Mouse (Mus musculus) heart, postnatal 0 days (tissue): Measurements from ENCODE around the gene Adat1. TPM values are rescaled to one million over a fixed set of nuclear protein-coding genes. Genes with fewer than 3 reads are reported as not detected.

Experiments used
- ATAC-seq: fragments of 200-750 bp; cut with Nextera tagmentation; 2 replicates; pipeline ENCODE4 v1.8.0; 2017; ENCODE audit warnings: low read depth, moderate number of reproducible peaks, moderate library complexity; ENCODE audit not compliant: insufficient read depth
- DNase-seq: peaks from one replicate; pipeline ENCODE4 v3.0.0-alpha.2; 2016; ENCODE audit warnings: low spot score
- H3K27ac ChIP-seq: fragments of 300-500 bp; sonication (generic); 2 replicates; pipeline ENCODE4 v1.5.1; 2014; ENCODE audit warnings: low read depth, mild to moderate bottlenecking
- H3K27me3 ChIP-seq: fragments of 300-500 bp; sonication (generic); 2 replicates; pipeline ENCODE4 v1.6.1; 2014; ENCODE audit warnings: low read length, mixed read lengths; ENCODE audit not compliant: control insufficient read depth, insufficient read depth
- H3K36me3 ChIP-seq: fragments of 300-500 bp; sonication (generic); replicated peaks from 2 replicates; pipeline ENCODE4 v1.6.1; 2014; ENCODE audit warnings: low read length, mixed read lengths; ENCODE audit not compliant: control insufficient read depth, insufficient read depth
- H3K4me1 ChIP-seq: fragments of 300-500 bp; sonication (generic); 2 replicates; pipeline ENCODE4 v1.6.1; 2014; ENCODE audit warnings: antibody characterized with exemption; ENCODE audit not compliant: control insufficient read depth, insufficient read depth
- H3K4me2 ChIP-seq: fragments of 300-500 bp; sonication (generic); 2 replicates; pipeline ENCODE4 v1.6.1; 2014; ENCODE audit warnings: low read depth, mild to moderate bottlenecking, low read length, moderate library complexity
- H3K4me3 ChIP-seq: fragments of 300-500 bp; sonication (generic); 2 replicates; pipeline ENCODE4 v1.5.1; 2014; ENCODE audit warnings: low read depth, low read length
- H3K9ac ChIP-seq: fragments of 300-500 bp; sonication (generic); replicated peaks from 2 replicates; pipeline ENCODE4 v1.6.1; 2014; ENCODE audit warnings: low read depth, low read length, mixed read lengths
- H3K9me3 ChIP-seq: fragments of 300-500 bp; sonication (generic); replicated peaks from 2 replicates; pipeline ENCODE4 v1.6.1; 2016; ENCODE audit warnings: low read length; ENCODE audit not compliant: control insufficient read depth
- CTCF ChIP-seq: IDR thresholded peaks from 2 replicates; pipeline ENCODE4 v1.5.1; 2016; ENCODE audit warnings: antibody characterized with exemption, control low read depth, low read depth
- EP300 ChIP-seq: IDR thresholded peaks from 2 replicates; pipeline ENCODE4 v1.6.1; 2016; ENCODE audit warnings: antibody characterized with exemption, low read depth
- WGBS: fragments of 180-500 bp; shearing (Covaris S2); extraction: QIAGEN DNeasy Blood & Tissue Kit; methylation state at CpG from one replicate; pipeline ENCODE4 v1.1.7; 2014; 5-methylcytosine and 5-hydroxymethylcytosine counted together
- polyA plus RNA-seq: library from polyadenylated mRNA; unstranded; fragments of >200 nt; fragmentation: Nextera tagmentation; extraction: Ambion mirVana; gene quantifications from 2 replicates; pipeline ENCODE4 v1.2.1, GENCODE M21; 2015
- total RNA-seq: library from RNA; depleted of rRNA; stranded (reverse); fragments of >200 nt; gene quantifications from 2 replicates; pipeline ENCODE4 v1.2.3, GENCODE M21; 2014; ENCODE audit warnings: low replicate concordance; rRNA removed

The Adat1 gene
- total and polyA plus RNA-seq, 2 experiments from 2014 or later = 2.0 to 2.4 TPM

GRCm38 (mm10) chr8:111929648-111930344 is 62.3 kb downstream of the Adat1 start:
- WGBS = 45% methylated on average over 8 of the region's 8 CpGs
- H3K36me3 ChIP-seq = no peaks in the 10 kb centered on the region
- no peaks in the 10 kb centered on the region for H3K27me3 ChIP-seq
- no peak overlapping the region for H3K4me3 ChIP-seq
- no peak for DNase-seq
- no peak overlapping the region for H3K4me2 ChIP-seq
- no peak overlapping the region for H3K9ac ChIP-seq
- no peaks in the 10 kb centered on the region for H3K4me1 ChIP-seq
- no peaks in the 10 kb centered on the region for H3K9me3 ChIP-seq
- ATAC-seq = no peak
- TF ChIP-seq CTCF (no peak), EP300 (no peak)
- H3K27ac ChIP-seq = no peak overlapping the region

- WGBS = 35% methylated on average over 7 of the region's 7 CpGs
- Histone ChIP-seq H3K27ac (no peak overlapping the region), H3K36me3 (no peaks in the 10 kb centered on the region), H3K4me2 (no peak overlapping the region), H3K4me1 (no peaks in the 10 kb centered on the region), H3K9ac (no peak overlapping the region), H3K9me3 (no peaks in the 10 kb centered on the region), H3K27me3 (no peaks in the 10 kb centered on the region), H3K4me3 (no peak overlapping the region)
- TF ChIP-seq CTCF = no peak
- TF ChIP-seq EP300 = no peak
- DNase-seq = no peak
- ATAC-seq = no peak
Measured at GRCm38 (mm10) chr8:111924976-111925375, 67.1 kb downstream of the Adat1 start.

- Histone ChIP-seq H3K27ac (no peak overlapping the region), H3K9ac (no peak overlapping the region), H3K4me1 (no peaks in the 10 kb centered on the region), H3K27me3 (no peaks in the 10 kb centered on the region), H3K36me3 (no peaks in the 10 kb centered on the region), H3K4me2 (peak overlapping the region; percentile 37; the same call in 1 of the 2 replicates), H3K4me3 (no peak overlapping the region), H3K9me3 (no peaks in the 10 kb centered on the region)
- DNase-seq (peak; percentile 76), ATAC-seq (peak; percentile 63)
- WGBS = 18% methylated on average over 10 of the region's 10 CpGs
- peak; percentile 59 for TF ChIP-seq CTCF
- TF ChIP-seq EP300 = no peak
Measured at GRCm38 (mm10) chr8:111923383-111923804, 68.7 kb downstream of the Adat1 start.

- H3K4me2 ChIP-seq = no peak overlapping the region
- no peaks in the 10 kb centered on the region for H3K36me3 ChIP-seq
- TF ChIP-seq CTCF = no peak
- TF ChIP-seq EP300 = no peak
- H3K27me3 ChIP-seq = no peaks in the 10 kb centered on the region
- ATAC-seq (no peak), DNase-seq (no peak)
- WGBS = 69% methylated on average over 4 of the region's 4 CpGs
- no peaks in the 10 kb centered on the region for H3K9me3 ChIP-seq
- no peak overlapping the region for H3K9ac ChIP-seq
- H3K27ac ChIP-seq = no peak overlapping the region
- H3K4me3 ChIP-seq = no peak overlapping the region
- H3K4me1 ChIP-seq = no peaks in the 10 kb centered on the region
Measured at GRCm38 (mm10) chr8:111920971-111921370, 71.1 kb downstream of the Adat1 start.

GRCm38 (mm10) chr8:111919663-111920062 is 72.4 kb downstream of the Adat1 start:
- DNase-seq = no peak
- Histone ChIP-seq H3K9me3 (no peaks in the 10 kb centered on the region), H3K4me3 (no peak overlapping the region), H3K36me3 (no peaks in the 10 kb centered on the region), H3K27me3 (no peaks in the 10 kb centered on the region), H3K4me1 (no peaks in the 10 kb centered on the region), H3K27ac (no peak overlapping the region), H3K4me2 (no peak overlapping the region), H3K9ac (no peak overlapping the region)
- ATAC-seq = no peak
- 83% methylated on average over 2 of the region's 2 CpGs for WGBS
- TF ChIP-seq CTCF (peak; percentile 20; the same call in 1 of the 2 replicates), EP300 (no peak)

Other genes with a start within 250 kb of the Adat1 start
- 53.2 and 81.5 TPM in 2 replicates for gene Bcar1, start 248.5 kb downstream of the Adat1 start, total RNA-seq
- gene Bcar1, start 248.5 kb downstream of the Adat1 start, polyA plus RNA-seq = 25.6 and 27.9 TPM in 2 replicates
- 16.1 and 20.4 TPM in 2 replicates for gene Cfdp1, start 138.0 kb downstream of the Adat1 start, total RNA-seq
- gene Cfdp1, start 138.0 kb downstream of the Adat1 start, polyA plus RNA-seq = 85.4 and 86.2 TPM in 2 replicates
- 3.3 and 3.9 TPM in 2 replicates for gene Tmem170, start 115.6 kb downstream of the Adat1 start, total RNA-seq
- gene Tmem170, start 115.6 kb downstream of the Adat1 start, polyA plus RNA-seq = 2.5 and 3.5 TPM in 2 replicates
- not detected in 2 replicates for gene Chst5, start 81.9 kb downstream of the Adat1 start, total RNA-seq
- not detected in 2 replicates for gene Chst5, start 81.9 kb downstream of the Adat1 start, polyA plus RNA-seq
- gene Tmem231, start 58.4 kb downstream of the Adat1 start, total RNA-seq = 1.2 and 3.3 TPM in 2 replicates
- gene Tmem231, start 58.4 kb downstream of the Adat1 start, polyA plus RNA-seq = 1.6 TPM in 2 replicates
- gene Gabarapl2, start 51.6 kb downstream of the Adat1 start, total RNA-seq = 71.2 and 76.3 TPM in 2 replicates
- gene Gabarapl2, start 51.6 kb downstream of the Adat1 start, polyA plus RNA-seq = 212 and 220 TPM in 2 replicates
- 73.7 and 73.8 TPM in 2 replicates for gene Kars, start 19.0 kb upstream of the Adat1 start, total RNA-seq
- gene Kars, start 19.0 kb upstream of the Adat1 start, polyA plus RNA-seq = 104 and 108 TPM in 2 replicates
- gene Terf2ip, start 19.1 kb upstream of the Adat1 start, total RNA-seq = 11.2 and 15.8 TPM in 2 replicates
- gene Terf2ip, start 19.1 kb upstream of the Adat1 start, polyA plus RNA-seq = 13.0 and 14.2 TPM in 2 replicates
- not detected in 2 replicates for gene Gm6793, start 22.7 kb upstream of the Adat1 start, total RNA-seq
- gene Gm6793, start 22.7 kb upstream of the Adat1 start, polyA plus RNA-seq = 0.14 and 0.45 TPM in 2 replicates